Mouse (Mus musculus): ENCODE measurements around the gene Prkag1. TPM values are rescaled to one million over a fixed set of nuclear protein-coding genes. Genes with fewer than 3 reads are reported as not detected.
"Not testable (repeated sequence)": the region's sequence is repeated elsewhere in the genome, so short reads cannot be mapped to it uniquely, and the experiment has no call there.

The Prkag1 gene
- polyA plus RNA-seq, 1 experiment: 18.4 TPM

GRCm38 (mm10) chr15:98818171-98818570, 13.2 kb downstream of the Prkag1 start:
- no peak overlapping the region for H3K27ac ChIP-seq (ENCODE audit: control insufficient read depth, insufficient read depth, low read depth, low read length)
- H3K36me3 ChIP-seq (ENCODE audit: control insufficient read depth, insufficient read depth, low read length): no peaks in the 10 kb centered on the region; the same call in 1 of the 2 replicates
- no peak overlapping the region for H3K4me3 ChIP-seq (ENCODE audit: control insufficient read depth, low read depth, low read length)
- TF ChIP-seq CTCF (IDR thresholded peaks at IDR 0.05; ENCODE audit: control insufficient read depth, insufficient read depth, insufficient replicate concordance, low read depth, low read length) (no peak), POLR2A (IDR thresholded peaks at IDR 0.05; ENCODE audit: control insufficient read depth, low read depth, low read length) (no peak)
- no peaks in the 10 kb centered on the region for H3K4me1 ChIP-seq (ENCODE audit: control insufficient read depth, insufficient read depth, low read length)
- H3K27me3 ChIP-seq (ENCODE audit: control insufficient read depth, insufficient read depth, low read length): no peaks in the 10 kb centered on the region

- Histone ChIP-seq H3K4me1 (ENCODE audit: control insufficient read depth, insufficient read depth, low read length) (peaks cover 4% of the 10 kb centered on the region; the same call in 1 of the 2 replicates), H3K4me3 (ENCODE audit: control insufficient read depth, low read depth, low read length) (no peak overlapping the region), H3K36me3 (ENCODE audit: control insufficient read depth, insufficient read depth, low read length) (no peaks in the 10 kb centered on the region; the same call in 1 of the 2 replicates), H3K27ac (ENCODE audit: control insufficient read depth, insufficient read depth, low read depth, low read length) (no peak overlapping the region), H3K27me3 (ENCODE audit: control insufficient read depth, insufficient read depth, low read length) (no peaks in the 10 kb centered on the region)
- TF ChIP-seq CTCF (IDR thresholded peaks at IDR 0.05; ENCODE audit: control insufficient read depth, insufficient read depth, insufficient replicate concordance, low read depth, low read length) (no peak), POLR2A (IDR thresholded peaks at IDR 0.05; ENCODE audit: control insufficient read depth, low read depth, low read length) (no peak)
Observed at GRCm38 (mm10) chr15:98812741-98813424, 18.4 kb downstream of the Prkag1 start.

GRCm38 (mm10) chr15:98810212-98810611, 21.1 kb downstream of the Prkag1 start:
- H3K4me1 ChIP-seq (ENCODE audit: control insufficient read depth, insufficient read depth, low read length): peaks cover 23% of the 10 kb centered on the region
- H3K4me3 ChIP-seq (ENCODE audit: control insufficient read depth, low read depth, low read length); H3K27me3 ChIP-seq (ENCODE audit: control insufficient read depth, insufficient read depth, low read length); H3K27ac ChIP-seq (ENCODE audit: control insufficient read depth, insufficient read depth, low read depth, low read length); H3K36me3 ChIP-seq (ENCODE audit: control insufficient read depth, insufficient read depth, low read length): not testable (repeated sequence)

GRCm38 (mm10) chr15:98809390-98809789, 21.9 kb downstream of the Prkag1 start, which contains the start of gene Ddn:
Gene Ddn, minus strand, starts transcription at chr15:98809490.
- Histone ChIP-seq H3K27ac (ENCODE audit: control insufficient read depth, insufficient read depth, low read depth, low read length) (no peak within 1 kb of the TSS), H3K4me1 (ENCODE audit: control insufficient read depth, insufficient read depth, low read length) (peaks cover 25% of the 10 kb centered on the region), H3K36me3 (ENCODE audit: control insufficient read depth, insufficient read depth, low read length) (no peaks in the 10 kb centered on the region; the same call in 1 of the 2 replicates), H3K27me3 (ENCODE audit: control insufficient read depth, insufficient read depth, low read length) (peaks cover 3% of the 10 kb centered on the region; the same call in 1 of the 2 replicates), H3K4me3 (ENCODE audit: control insufficient read depth, low read depth, low read length) (no peak within 1 kb of the TSS)
- TF ChIP-seq CTCF (IDR thresholded peaks at IDR 0.05; ENCODE audit: control insufficient read depth, insufficient read depth, insufficient replicate concordance, low read depth, low read length): no peak
- TF ChIP-seq POLR2A (IDR thresholded peaks at IDR 0.05; ENCODE audit: control insufficient read depth, low read depth, low read length): no peak

- Histone ChIP-seq H3K4me3 (ENCODE audit: control insufficient read depth, low read depth, low read length) (no peak overlapping the region), H3K4me1 (ENCODE audit: control insufficient read depth, insufficient read depth, low read length) (peaks cover 30% of the 10 kb centered on the region), H3K27ac (ENCODE audit: control insufficient read depth, insufficient read depth, low read depth, low read length) (no peak overlapping the region), H3K36me3 (ENCODE audit: control insufficient read depth, insufficient read depth, low read length) (no peaks in the 10 kb centered on the region), H3K27me3 (ENCODE audit: control insufficient read depth, insufficient read depth, low read length) (peaks cover 3% of the 10 kb centered on the region; the same call in 1 of the 2 replicates)
- no peak for TF ChIP-seq CTCF (IDR thresholded peaks at IDR 0.05; ENCODE audit: control insufficient read depth, insufficient read depth, insufficient replicate concordance, low read depth, low read length)
- no peak for TF ChIP-seq POLR2A (IDR thresholded peaks at IDR 0.05; ENCODE audit: control insufficient read depth, low read depth, low read length)
Observed at GRCm38 (mm10) chr15:98808651-98809134, 22.6 kb downstream of the Prkag1 start.

GRCm38 (mm10) chr15:98807895-98808650, 23.2 kb downstream of the Prkag1 start:
- Histone ChIP-seq H3K36me3 (ENCODE audit: control insufficient read depth, insufficient read depth, low read length) (no peaks in the 10 kb centered on the region), H3K27ac (ENCODE audit: control insufficient read depth, insufficient read depth, low read depth, low read length) (no peak overlapping the region), H3K4me1 (ENCODE audit: control insufficient read depth, insufficient read depth, low read length) (peaks cover 30% of the 10 kb centered on the region), H3K4me3 (ENCODE audit: control insufficient read depth, low read depth, low read length) (no peak overlapping the region), H3K27me3 (ENCODE audit: control insufficient read depth, insufficient read depth, low read length) (peaks cover 3% of the 10 kb centered on the region; the same call in 1 of the 2 replicates)
- TF ChIP-seq CTCF (IDR thresholded peaks at IDR 0.05; ENCODE audit: control insufficient read depth, insufficient read depth, insufficient replicate concordance, low read depth, low read length) (no peak), POLR2A (IDR thresholded peaks at IDR 0.05; ENCODE audit: control insufficient read depth, low read depth, low read length) (no peak)

Measured in testis, adult 2 months (tissue).